Mouse (Mus musculus) olfactory bulb, adult 2 months (tissue): ENCODE results near the gene Hspb8.

ENCODE experiments used
- CTCF ChIP-seq: fragments of 200-500 bp; IDR thresholded peaks from 2 replicates; pipeline ENCODE4 v1.5.1; 2012; ENCODE audit warnings: low read depth, mild to moderate bottlenecking, low read length, moderate library complexity; ENCODE audit not compliant: insufficient read depth
- POLR2A ChIP-seq: fragments of 200-500 bp; IDR thresholded peaks from 2 replicates; pipeline ENCODE4 v1.6.1; 2012; ENCODE audit warnings: mild to moderate bottlenecking, low read depth, low read length, moderate library complexity; ENCODE audit not compliant: insufficient read depth

DNA sequence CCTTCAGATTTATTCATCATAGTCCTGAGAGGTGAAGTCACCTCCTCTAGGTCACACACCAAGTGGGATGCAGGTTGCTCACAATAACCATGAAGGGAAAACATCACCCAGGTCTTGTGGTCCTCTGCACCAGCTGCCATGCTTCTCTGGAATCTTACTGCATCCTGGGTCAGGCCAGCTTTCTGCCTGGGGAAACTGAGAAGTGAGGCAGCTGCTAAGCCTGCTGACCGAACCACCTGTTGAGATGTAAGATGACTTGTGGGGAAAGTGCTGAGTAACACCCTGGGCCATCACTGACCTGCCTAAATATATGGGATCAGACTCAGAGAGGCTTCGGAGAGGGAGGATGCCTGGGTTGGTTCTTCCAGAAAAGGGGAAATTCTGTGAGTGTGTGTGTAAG lies 4.0 kb upstream of the Hspb8 start:
- no peak for TF ChIP-seq POLR2A
- TF ChIP-seq CTCF = no peak
